Mouse (Mus musculus) liver, adult 2 months (tissue): ENCODE measurements around the gene Ipcef1. TPM values are rescaled to one million over a fixed set of nuclear protein-coding genes. Genes with fewer than 3 reads are reported as not detected.

ENCODE experiments used
- DNase-seq: peaks from one replicate; pipeline ENCODE4 v3.0.0-alpha.2; 2011; ENCODE audit warnings: low read depth, low spot score; ENCODE audit errors: extremely low read depth
- H3K27ac ChIP-seq: fragments of 200-500 bp; replicated peaks from 2 replicates; pipeline ENCODE4 v1.5.1; 2012; ENCODE audit warnings: low read depth, mild to moderate bottlenecking, control low read depth, inconsistent platforms, low read length; ENCODE audit not compliant: insufficient read depth
- H3K27me3 ChIP-seq: fragments of 200-500 bp; 2 replicates; pipeline ENCODE4 v1.6.1; 2012; ENCODE audit warnings: mild to moderate bottlenecking, moderate library complexity, low read length, inconsistent platforms; ENCODE audit not compliant: control insufficient read depth, insufficient read depth
- H3K36me3 ChIP-seq: fragments of 200-500 bp; 2 replicates; pipeline ENCODE4 v1.6.1; 2012; ENCODE audit warnings: low read length, inconsistent platforms; ENCODE audit not compliant: control insufficient read depth, insufficient read depth
- H3K4me1 ChIP-seq: fragments of 200-500 bp; 2 replicates; pipeline ENCODE4 v1.6.1; 2011; ENCODE audit warnings: low read length; ENCODE audit not compliant: control insufficient read depth, insufficient read depth
- H3K4me3 ChIP-seq: fragments of 200-500 bp; 2 replicates; pipeline ENCODE4 v1.5.1; 2011; ENCODE audit warnings: low read depth, mild to moderate bottlenecking, control low read depth, low read length, moderate library complexity; ENCODE audit not compliant: insufficient read depth
- H3K79me2 ChIP-seq: fragments of 200-500 bp; 2 replicates; pipeline ENCODE4 v1.6.1; 2012; ENCODE audit warnings: inconsistent platforms, mild to moderate bottlenecking, low read length, moderate library complexity; ENCODE audit not compliant: control insufficient read depth, insufficient read depth
- H3K9ac ChIP-seq: fragments of 200-500 bp; 2 replicates; pipeline ENCODE4 v1.6.1; 2012; ENCODE audit warnings: low read depth, mild to moderate bottlenecking, control low read depth, inconsistent platforms, low read length
- CTCF ChIP-seq: fragments of 200-500 bp; IDR thresholded peaks from 2 replicates; pipeline ENCODE4 v1.5.1; 2011; ENCODE audit warnings: low read depth, low read length, control low read depth
- POLR2A ChIP-seq: fragments of 200-500 bp; IDR thresholded peaks from 2 replicates; pipeline ENCODE4 v1.6.1; 2011; ENCODE audit warnings: low read length, control low read depth; ENCODE audit not compliant: insufficient read depth; ENCODE audit errors: extremely low read depth
- WGBS: fragments of 180-500 bp; shearing (Covaris S2); methylation state at CpG from one replicate; pipeline ENCODE4 v1.1.7; 2018; 5-methylcytosine and 5-hydroxymethylcytosine counted together
- polyA plus RNA-seq: library from polyadenylated mRNA; depleted of rRNA; stranded (reverse); fragments of >200 nt; gene quantifications from 2 replicates; pipeline ENCODE4 v1.2.3, GENCODE M21; 2012
- total RNA-seq: library from RNA; depleted of rRNA; stranded (reverse); fragments of >200 nt; gene quantifications from 2 replicates; pipeline ENCODE4 v1.2.3, GENCODE M21; 2014

The Ipcef1 gene
- total and polyA plus RNA-seq, 2 experiments = 0.04 to 0.18 TPM

DNA sequence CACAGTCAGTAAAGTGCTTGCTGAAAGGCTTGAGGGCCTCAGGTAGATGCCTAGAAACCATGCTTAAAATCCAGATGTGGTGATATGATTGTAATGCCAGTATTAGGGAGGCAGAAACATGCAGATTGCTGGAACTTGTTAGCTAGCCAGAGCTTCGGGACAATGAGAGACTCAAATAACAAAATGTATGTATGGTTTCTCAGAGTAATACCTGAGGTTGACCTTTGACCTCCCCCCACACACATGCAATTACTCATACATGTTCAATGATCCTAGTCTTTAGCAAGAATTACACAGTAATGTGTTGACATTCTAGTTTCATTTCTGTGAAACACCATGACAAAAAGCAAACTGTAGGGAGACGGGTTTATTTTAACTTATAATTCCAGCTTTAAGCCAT is 68.8 kb downstream of the Ipcef1 start:
- DNase-seq = no peak
- Histone ChIP-seq H3K4me1 (no peaks in the 10 kb centered on the region), H3K27me3 (no peaks in the 10 kb centered on the region), H3K79me2 (no peaks in the 10 kb centered on the region), H3K4me3 (no peak overlapping the region), H3K27ac (no peak overlapping the region), H3K9ac (no peak overlapping the region), H3K36me3 (no peaks in the 10 kb centered on the region)
- TF ChIP-seq POLR2A (no peak), CTCF (no peak)
- WGBS = 96% methylated on average over 2 of the region's 2 CpGs

DNA sequence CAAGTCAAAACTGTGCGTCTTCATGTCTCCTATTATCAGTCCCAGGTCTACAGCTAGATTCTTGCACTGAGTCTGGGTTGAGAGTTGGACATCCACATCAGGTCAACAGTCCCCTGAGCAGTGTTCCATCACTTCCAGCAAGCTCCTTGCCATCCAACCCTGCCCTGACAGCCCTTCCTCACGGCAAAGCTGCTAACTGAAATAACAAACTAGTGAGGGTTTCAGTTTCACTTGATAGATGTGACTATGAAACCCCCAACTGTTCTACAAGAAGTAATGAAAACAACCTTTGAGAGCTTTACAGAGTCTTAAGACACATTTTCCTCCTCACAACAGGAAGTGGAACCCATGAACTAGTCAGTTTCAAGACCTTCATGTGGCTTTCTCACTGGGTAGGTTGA is 69.5 kb downstream of the Ipcef1 start:
- H3K4me1 ChIP-seq = no peaks in the 10 kb centered on the region
- H3K36me3 ChIP-seq = no peaks in the 10 kb centered on the region
- H3K9ac ChIP-seq = no peak overlapping the region
- H3K79me2 ChIP-seq = no peaks in the 10 kb centered on the region
- no peak overlapping the region for H3K27ac ChIP-seq
- WGBS = 83% methylated on average over 2 of the region's 2 CpGs
- TF ChIP-seq CTCF (no peak), POLR2A (no peak)
- H3K27me3 ChIP-seq = no peaks in the 10 kb centered on the region
- DNase-seq = peak; percentile 12
- no peak overlapping the region for H3K4me3 ChIP-seq

GRCm38 (mm10) chr10:6980236-6980635 is 72.0 kb downstream of the Ipcef1 start:
- no peak for TF ChIP-seq POLR2A
- no peak for TF ChIP-seq CTCF
- no peak overlapping the region for H3K27ac ChIP-seq
- no peaks in the 10 kb centered on the region for H3K36me3 ChIP-seq
- H3K79me2 ChIP-seq = no peaks in the 10 kb centered on the region
- DNase-seq = no peak
- 45% methylated on average over 6 of the region's 6 CpGs for WGBS
- H3K9ac ChIP-seq = no peak overlapping the region
- H3K4me3 ChIP-seq = no peak overlapping the region
- no peaks in the 10 kb centered on the region for H3K27me3 ChIP-seq
- H3K4me1 ChIP-seq = no peaks in the 10 kb centered on the region

DNA sequence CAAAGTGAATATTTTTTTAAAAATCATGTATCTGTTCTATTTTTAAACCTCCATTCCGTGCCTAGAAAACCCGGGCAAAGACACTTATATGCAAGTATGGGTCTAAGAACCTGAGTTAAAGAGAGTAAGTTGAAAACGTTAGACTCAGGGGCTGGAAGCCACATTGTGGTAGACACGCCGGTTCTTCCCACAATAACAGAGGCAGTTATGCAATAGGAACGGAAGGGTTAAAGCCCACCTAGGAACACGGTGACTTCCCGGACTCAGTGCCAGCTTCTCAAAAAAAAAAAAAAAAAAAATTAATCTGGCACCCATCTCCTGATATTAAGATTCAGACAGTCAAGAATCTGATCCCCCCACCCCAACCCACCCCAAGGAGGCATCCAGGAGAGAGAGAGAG is 72.5 kb downstream of the Ipcef1 start:
- Histone ChIP-seq H3K79me2 (no peaks in the 10 kb centered on the region), H3K27ac (no peak overlapping the region), H3K36me3 (no peaks in the 10 kb centered on the region), H3K9ac (no peak overlapping the region), H3K27me3 (no peaks in the 10 kb centered on the region), H3K4me3 (no peak overlapping the region), H3K4me1 (no peaks in the 10 kb centered on the region)
- DNase-seq = no peak
- 57% methylated on average over 8 of the region's 8 CpGs for WGBS
- TF ChIP-seq CTCF (no peak), POLR2A (no peak)

DNA sequence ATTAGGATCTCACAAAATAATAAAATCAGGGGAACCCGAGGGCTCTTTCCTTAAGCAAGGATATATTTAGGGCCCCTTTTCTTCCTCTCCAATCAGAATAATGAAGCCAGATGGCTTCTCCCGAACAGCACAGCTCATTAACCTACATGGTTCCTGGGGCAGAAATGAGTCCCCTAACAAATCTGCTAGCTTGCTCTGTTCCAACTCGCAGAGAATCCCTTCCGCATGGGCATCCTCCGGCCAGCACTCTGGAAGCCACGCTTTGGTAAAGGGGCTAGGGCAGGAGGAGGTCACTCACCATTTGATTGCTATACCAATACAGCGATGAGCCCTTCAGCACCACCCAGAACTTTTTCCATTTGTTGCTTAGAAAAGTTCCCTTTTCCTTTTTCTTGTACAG is 73.1 kb downstream of the Ipcef1 start:
- TF ChIP-seq POLR2A (no peak), CTCF (no peak)
- Histone ChIP-seq H3K4me1 (no peaks in the 10 kb centered on the region), H3K36me3 (no peaks in the 10 kb centered on the region), H3K79me2 (no peaks in the 10 kb centered on the region), H3K27ac (no peak overlapping the region), H3K4me3 (no peak overlapping the region), H3K27me3 (no peaks in the 10 kb centered on the region), H3K9ac (no peak overlapping the region)
- WGBS = 84% methylated on average over 7 of the region's 7 CpGs
- DNase-seq = no peak

GRCm38 (mm10) chr10:6978733-6979132 is 73.5 kb downstream of the Ipcef1 start:
- no peaks in the 10 kb centered on the region for H3K27me3 ChIP-seq
- no peaks in the 10 kb centered on the region for H3K79me2 ChIP-seq
- WGBS = 93% methylated on average over 1 of the region's 1 CpGs
- no peak for DNase-seq
- H3K4me1 ChIP-seq = no peaks in the 10 kb centered on the region
- no peak overlapping the region for H3K27ac ChIP-seq
- H3K9ac ChIP-seq = no peak overlapping the region
- no peaks in the 10 kb centered on the region for H3K36me3 ChIP-seq
- H3K4me3 ChIP-seq = no peak overlapping the region
- no peak for TF ChIP-seq POLR2A
- no peak for TF ChIP-seq CTCF
